Mouse (Mus musculus): ENCODE measurements around the gene Sun5. TPM values are rescaled to one million over a fixed set of nuclear protein-coding genes. Genes with fewer than 3 reads are reported as not detected.

The Sun5 gene
- not detected in 2 replicates for polyA plus RNA-seq (2015; fragmentation: Nextera tagmentation; extraction: Ambion mirVana)

DNA sequence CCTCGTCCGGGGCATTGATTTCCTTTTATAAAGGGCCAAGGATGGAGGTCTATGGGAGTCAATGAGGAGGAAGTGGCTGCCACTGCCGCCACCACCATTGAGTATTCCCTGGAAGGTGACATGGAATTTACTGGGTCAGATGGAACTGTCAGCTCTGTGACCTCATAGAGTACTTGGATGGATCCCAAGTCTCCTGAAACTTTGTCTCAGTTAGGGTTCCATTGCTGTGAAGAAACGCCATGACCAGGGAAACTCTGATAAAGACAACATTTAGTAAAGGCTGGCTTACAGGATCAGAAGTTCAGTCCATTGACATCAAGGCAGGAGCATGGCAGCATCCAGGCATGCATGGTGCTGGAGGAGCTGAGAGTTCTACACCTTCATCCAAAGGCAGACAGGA lies at the start of gene Sun5:
TSS of gene Sun5 (minus strand) at position 101 of the 400 bp plus-strand sequence.
- Histone ChIP-seq H3K27ac (ENCODE audit: low read length) (no peak within 1 kb of the TSS), H3K36me3 (ENCODE audit: insufficient read depth, low read length) (no peaks in the 10 kb centered on the region), H3K4me2 (replicated peaks; ENCODE audit: low read depth, low read length) (no peak within 1 kb of the TSS), H3K9ac (replicated peaks; ENCODE audit: low read length) (no peak within 1 kb of the TSS), H3K4me3 (ENCODE audit: low read length) (no peak within 1 kb of the TSS), H3K9me3 (ENCODE audit: low read length) (no peaks in the 10 kb centered on the region), H3K27me3 (ENCODE audit: insufficient read depth, low read length) (no peaks in the 10 kb centered on the region), H3K4me1 (ENCODE audit: insufficient read depth, low read length) (no peaks in the 10 kb centered on the region)
- 91% methylated on average over 4 of the region's 4 CpGs for WGBS
- ATAC-seq (ENCODE audit: low FRiP score, low TSS enrichment), result no peak

DNA sequence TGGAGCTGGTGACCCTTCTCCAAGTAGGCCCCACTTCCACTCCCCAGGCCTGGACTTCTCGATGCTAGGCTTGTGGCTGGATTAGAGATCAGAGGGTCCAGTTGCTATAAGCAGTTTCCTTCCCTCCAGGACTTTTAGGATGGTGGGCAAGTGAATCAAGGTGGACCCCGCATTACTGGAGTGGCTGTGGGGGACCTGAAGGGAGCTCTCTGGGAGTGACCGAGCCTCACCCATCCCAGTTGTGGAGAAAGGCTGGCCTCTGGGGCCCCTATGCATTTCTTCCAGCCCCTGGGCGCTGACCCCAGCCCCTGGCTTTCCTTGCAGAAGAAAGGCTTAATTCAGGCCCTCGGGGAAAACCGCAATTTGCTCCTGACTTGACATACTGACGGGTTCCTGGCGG lies 47.0 kb upstream of the Sun5 start, which contains the start of gene Bpifb3:
TSS of gene Bpifb3 (plus strand) at position 301 of the 400 bp plus-strand sequence.
- Histone ChIP-seq H3K27me3 (ENCODE audit: insufficient read depth, low read length) (no peaks in the 10 kb centered on the region), H3K4me2 (replicated peaks; ENCODE audit: low read depth, low read length) (no peak within 1 kb of the TSS), H3K9ac (replicated peaks; ENCODE audit: low read length) (no peak within 1 kb of the TSS), H3K4me1 (ENCODE audit: insufficient read depth, low read length) (no peaks in the 10 kb centered on the region), H3K4me3 (ENCODE audit: low read length) (no peak within 1 kb of the TSS), H3K27ac (ENCODE audit: low read length) (no peak within 1 kb of the TSS), H3K36me3 (ENCODE audit: insufficient read depth, low read length) (no peaks in the 10 kb centered on the region), H3K9me3 (ENCODE audit: low read length) (no peaks in the 10 kb centered on the region)
- 75% methylated on average over 8 of the region's 8 CpGs for WGBS
- no peak for ATAC-seq (ENCODE audit: low FRiP score, low TSS enrichment)

DNA sequence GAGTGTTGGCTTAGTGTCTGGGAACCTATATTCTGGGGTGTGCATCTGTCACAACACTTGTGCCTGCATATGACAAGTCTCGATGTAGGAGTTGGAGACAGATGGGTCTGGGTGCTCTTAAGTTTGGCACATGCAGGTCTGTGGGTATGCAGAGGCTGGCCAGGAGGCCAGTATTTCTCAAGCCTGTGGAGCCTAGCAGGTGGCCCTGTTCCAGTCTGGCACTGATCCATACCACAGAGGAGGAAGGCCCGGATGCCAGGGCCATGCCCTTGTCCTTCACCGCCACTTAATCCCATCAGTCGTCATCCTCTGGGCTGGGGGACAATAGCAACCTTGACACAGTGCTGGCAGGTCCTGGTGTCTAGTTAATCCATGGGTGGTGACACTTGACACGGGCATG lies 43.3 kb upstream of the Sun5 start:
- no peak overlapping the region for H3K4me2 ChIP-seq (replicated peaks; ENCODE audit: low read depth, low read length)
- ATAC-seq (ENCODE audit: low FRiP score, low TSS enrichment), result no peak
- H3K27me3 ChIP-seq (ENCODE audit: insufficient read depth, low read length), result no peaks in the 10 kb centered on the region
- H3K27ac ChIP-seq (ENCODE audit: low read length), result no peak overlapping the region
- no peaks in the 10 kb centered on the region for H3K36me3 ChIP-seq (ENCODE audit: insufficient read depth, low read length)
- no peak overlapping the region for H3K4me3 ChIP-seq (ENCODE audit: low read length)
- no peaks in the 10 kb centered on the region for H3K4me1 ChIP-seq (ENCODE audit: insufficient read depth, low read length)
- 71% methylated on average over 5 of the region's 5 CpGs for WGBS
- H3K9me3 ChIP-seq (ENCODE audit: low read length), result no peaks in the 10 kb centered on the region
- no peak overlapping the region for H3K9ac ChIP-seq (replicated peaks; ENCODE audit: low read length)

DNA sequence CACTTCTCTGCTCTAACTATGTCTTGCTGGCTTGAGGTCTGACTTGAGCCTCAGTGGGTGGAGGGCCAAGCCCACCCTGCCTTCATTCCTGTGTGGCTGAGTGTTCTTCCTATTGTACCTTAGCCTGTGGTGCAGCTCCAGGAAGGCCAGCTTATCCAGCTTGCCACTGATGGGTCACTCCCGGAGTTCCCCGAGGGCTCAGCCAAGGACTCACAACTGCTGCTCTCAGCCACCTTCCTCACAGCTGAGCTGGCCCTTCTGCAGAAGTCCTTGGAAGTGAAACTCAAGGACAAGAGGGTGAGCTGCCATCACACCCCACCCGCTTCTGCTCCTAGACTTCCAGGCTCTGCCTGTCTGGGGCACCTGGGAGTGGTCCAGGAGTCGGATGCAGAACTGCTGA lies 35.7 kb upstream of the Sun5 start:
- H3K36me3 ChIP-seq (ENCODE audit: insufficient read depth, low read length), result no peaks in the 10 kb centered on the region
- no peaks in the 10 kb centered on the region for H3K4me1 ChIP-seq (ENCODE audit: insufficient read depth, low read length)
- H3K4me3 ChIP-seq (ENCODE audit: low read length), result no peak overlapping the region
- H3K9ac ChIP-seq (replicated peaks; ENCODE audit: low read length), result no peak overlapping the region
- no peak overlapping the region for H3K27ac ChIP-seq (ENCODE audit: low read length)
- no peaks in the 10 kb centered on the region for H3K9me3 ChIP-seq (ENCODE audit: low read length)
- ATAC-seq (ENCODE audit: low FRiP score, low TSS enrichment), result no peak
- no peak overlapping the region for H3K4me2 ChIP-seq (replicated peaks; ENCODE audit: low read depth, low read length)
- no peaks in the 10 kb centered on the region for H3K27me3 ChIP-seq (ENCODE audit: insufficient read depth, low read length)
- 83% methylated on average over 4 of the region's 4 CpGs for WGBS

DNA sequence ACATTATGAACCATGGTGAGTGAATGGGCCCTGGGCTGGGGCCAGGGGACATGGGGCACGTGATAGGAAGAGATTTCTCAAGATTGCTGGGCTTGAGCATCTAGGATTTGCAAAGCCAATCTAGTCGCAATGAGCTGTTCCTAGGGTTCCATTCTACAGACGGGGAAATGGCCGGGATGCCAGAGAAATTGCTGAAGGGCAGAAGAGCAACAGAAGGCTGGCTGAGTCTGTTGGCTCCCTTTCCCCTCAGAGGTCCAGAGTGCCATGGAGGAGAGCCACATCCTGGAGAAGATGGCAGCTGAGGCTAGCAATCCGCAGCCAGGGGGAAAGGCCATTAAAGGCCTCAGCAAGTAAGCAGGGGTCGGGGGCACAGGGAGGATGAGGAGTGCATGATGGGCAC lies 31.8 kb upstream of the Sun5 start:
- H3K4me3 ChIP-seq (ENCODE audit: low read length), result no peak overlapping the region
- no peak overlapping the region for H3K9ac ChIP-seq (replicated peaks; ENCODE audit: low read length)
- H3K4me1 ChIP-seq (ENCODE audit: insufficient read depth, low read length), result no peaks in the 10 kb centered on the region
- 74% methylated on average over 6 of the region's 6 CpGs for WGBS
- H3K36me3 ChIP-seq (ENCODE audit: insufficient read depth, low read length), result no peaks in the 10 kb centered on the region
- H3K27me3 ChIP-seq (ENCODE audit: insufficient read depth, low read length), result no peaks in the 10 kb centered on the region
- no peak overlapping the region for H3K4me2 ChIP-seq (replicated peaks; ENCODE audit: low read depth, low read length)
- H3K27ac ChIP-seq (ENCODE audit: low read length), result no peak overlapping the region
- no peak for ATAC-seq (ENCODE audit: low FRiP score, low TSS enrichment)
- H3K9me3 ChIP-seq (ENCODE audit: low read length), result no peaks in the 10 kb centered on the region

DNA sequence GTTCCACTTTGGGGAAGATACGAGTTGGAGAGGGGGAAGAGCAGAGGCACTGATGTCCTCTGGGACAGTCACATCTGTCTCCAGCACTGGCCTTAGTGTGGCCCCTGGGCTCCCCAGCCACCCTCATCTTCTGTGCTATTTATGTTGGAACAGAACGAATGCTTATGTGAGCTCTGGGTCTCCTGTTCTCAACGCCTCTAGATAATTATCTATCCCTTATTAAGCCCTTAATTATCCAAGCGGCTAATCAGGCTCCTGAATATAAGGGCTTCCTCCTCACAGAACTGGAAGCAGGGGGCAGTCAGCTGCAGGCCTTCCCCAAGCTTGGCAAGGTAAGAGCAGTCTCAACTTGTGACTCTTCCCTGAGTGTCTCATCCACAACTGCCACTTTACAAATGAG lies 29.2 kb upstream of the Sun5 start, which contains the start of gene Bpifb6:
TSS of gene Bpifb6 (plus strand) at position 301 of the 400 bp plus-strand sequence.
- Histone ChIP-seq H3K36me3 (ENCODE audit: insufficient read depth, low read length) (no peaks in the 10 kb centered on the region), H3K27ac (ENCODE audit: low read length) (no peak within 1 kb of the TSS), H3K4me1 (ENCODE audit: insufficient read depth, low read length) (no peaks in the 10 kb centered on the region), H3K4me2 (replicated peaks; ENCODE audit: low read depth, low read length) (no peak within 1 kb of the TSS), H3K4me3 (ENCODE audit: low read length) (no peak within 1 kb of the TSS), H3K9ac (replicated peaks; ENCODE audit: low read length) (no peak within 1 kb of the TSS), H3K27me3 (ENCODE audit: insufficient read depth, low read length) (no peaks in the 10 kb centered on the region), H3K9me3 (ENCODE audit: low read length) (no peaks in the 10 kb centered on the region)
- ATAC-seq (ENCODE audit: low FRiP score, low TSS enrichment), result no peak
- 73% methylated on average over 4 of the region's 4 CpGs for WGBS

DNA sequence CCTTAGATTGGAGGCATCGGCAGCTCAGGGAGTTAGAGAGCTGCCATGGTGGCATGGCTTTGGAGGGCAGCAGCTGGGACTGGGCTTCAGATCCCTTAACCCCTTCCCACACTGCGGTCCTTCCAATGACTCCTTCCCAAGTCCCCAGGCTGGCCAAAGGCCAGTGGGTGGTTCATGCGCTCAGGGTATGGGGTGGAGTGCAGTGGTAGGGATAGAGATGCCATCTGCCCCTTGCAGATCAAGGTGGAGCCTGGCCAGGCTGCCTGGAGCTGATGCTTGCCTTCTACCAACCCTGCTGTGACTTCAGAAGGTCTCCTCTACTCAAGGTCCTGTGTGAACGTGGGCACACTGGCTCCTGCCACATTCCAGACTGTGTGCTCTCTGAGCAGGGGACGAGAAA lies 28.2 kb upstream of the Sun5 start:
- no peaks in the 10 kb centered on the region for H3K4me1 ChIP-seq (ENCODE audit: insufficient read depth, low read length)
- no peak overlapping the region for H3K4me3 ChIP-seq (ENCODE audit: low read length)
- H3K27ac ChIP-seq (ENCODE audit: low read length), result no peak overlapping the region
- H3K36me3 ChIP-seq (ENCODE audit: insufficient read depth, low read length), result no peaks in the 10 kb centered on the region
- no peak for ATAC-seq (ENCODE audit: low FRiP score, low TSS enrichment)
- no peak overlapping the region for H3K9ac ChIP-seq (replicated peaks; ENCODE audit: low read length)
- H3K27me3 ChIP-seq (ENCODE audit: insufficient read depth, low read length), result no peaks in the 10 kb centered on the region
- no peaks in the 10 kb centered on the region for H3K9me3 ChIP-seq (ENCODE audit: low read length)
- 84% methylated on average over 5 of the region's 5 CpGs for WGBS
- no peak overlapping the region for H3K4me2 ChIP-seq (replicated peaks; ENCODE audit: low read depth, low read length)

DNA sequence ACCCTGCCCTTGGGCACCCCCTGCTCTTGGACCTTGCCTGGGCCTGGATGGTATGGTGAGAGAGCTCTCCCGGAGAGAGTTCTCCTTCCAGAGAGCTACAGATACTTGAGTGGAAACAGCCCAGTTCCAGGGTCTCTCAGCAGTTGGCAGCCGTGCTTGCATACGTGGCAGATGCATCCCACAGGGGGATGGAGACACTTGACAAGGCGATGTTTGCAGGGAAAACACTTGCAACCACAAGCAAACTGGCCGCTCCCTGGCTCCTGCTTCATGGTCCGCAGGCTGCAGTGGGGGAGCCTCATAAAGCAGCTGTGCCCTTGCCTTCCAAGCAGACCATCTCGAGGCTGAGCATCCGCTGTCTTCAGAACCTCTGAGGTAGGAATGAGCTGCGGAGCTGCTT lies 3.9 kb upstream of the Sun5 start, which contains the start of gene Bpifb2:
TSS of gene Bpifb2 (plus strand) at position 301 of the 400 bp plus-strand sequence.
- Histone ChIP-seq H3K4me2 (replicated peaks; ENCODE audit: low read depth, low read length) (no peak within 1 kb of the TSS), H3K9ac (replicated peaks; ENCODE audit: low read length) (no peak within 1 kb of the TSS), H3K9me3 (ENCODE audit: low read length) (no peaks in the 10 kb centered on the region), H3K4me3 (ENCODE audit: low read length) (no peak within 1 kb of the TSS), H3K36me3 (ENCODE audit: insufficient read depth, low read length) (no peaks in the 10 kb centered on the region), H3K4me1 (ENCODE audit: insufficient read depth, low read length) (no peaks in the 10 kb centered on the region), H3K27ac (ENCODE audit: low read length) (no peak within 1 kb of the TSS), H3K27me3 (ENCODE audit: insufficient read depth, low read length) (no peaks in the 10 kb centered on the region)
- ATAC-seq (ENCODE audit: low FRiP score, low TSS enrichment), result no peak
- WGBS, result 66% methylated on average over 9 of the region's 9 CpGs

DNA sequence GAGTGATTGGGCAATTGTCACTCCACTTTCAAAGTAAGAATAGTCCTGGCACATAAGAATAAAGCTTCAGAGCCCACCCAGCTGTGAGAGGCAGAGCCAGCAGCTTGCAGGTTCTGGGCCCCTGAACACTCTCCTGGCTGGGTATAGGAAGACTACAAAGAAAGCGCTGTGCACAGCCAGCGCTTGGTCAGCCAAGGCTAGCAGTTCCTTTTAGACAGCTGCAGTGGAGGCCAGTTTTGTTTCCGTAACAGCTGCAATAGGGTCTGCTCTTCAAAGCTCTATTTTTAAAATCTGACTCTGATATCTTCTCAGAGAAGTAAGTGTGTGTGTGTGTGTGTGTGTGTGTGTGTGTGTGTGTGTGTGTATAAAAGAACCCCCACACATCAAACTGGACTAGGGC lies 8.9 kb downstream of the Sun5 start:
- Histone ChIP-seq H3K9ac (replicated peaks; ENCODE audit: low read length) (no peak overlapping the region), H3K4me3 (ENCODE audit: low read length) (no peak overlapping the region), H3K27ac (ENCODE audit: low read length) (no peak overlapping the region), H3K4me1 (ENCODE audit: insufficient read depth, low read length) (no peaks in the 10 kb centered on the region), H3K4me2 (replicated peaks; ENCODE audit: low read depth, low read length) (no peak overlapping the region), H3K36me3 (ENCODE audit: insufficient read depth, low read length) (no peaks in the 10 kb centered on the region), H3K9me3 (ENCODE audit: low read length) (no peaks in the 10 kb centered on the region), H3K27me3 (ENCODE audit: insufficient read depth, low read length) (no peaks in the 10 kb centered on the region)
- no peak for ATAC-seq (ENCODE audit: low FRiP score, low TSS enrichment)
- WGBS, result 64% methylated on average over 3 of the region's 3 CpGs

DNA sequence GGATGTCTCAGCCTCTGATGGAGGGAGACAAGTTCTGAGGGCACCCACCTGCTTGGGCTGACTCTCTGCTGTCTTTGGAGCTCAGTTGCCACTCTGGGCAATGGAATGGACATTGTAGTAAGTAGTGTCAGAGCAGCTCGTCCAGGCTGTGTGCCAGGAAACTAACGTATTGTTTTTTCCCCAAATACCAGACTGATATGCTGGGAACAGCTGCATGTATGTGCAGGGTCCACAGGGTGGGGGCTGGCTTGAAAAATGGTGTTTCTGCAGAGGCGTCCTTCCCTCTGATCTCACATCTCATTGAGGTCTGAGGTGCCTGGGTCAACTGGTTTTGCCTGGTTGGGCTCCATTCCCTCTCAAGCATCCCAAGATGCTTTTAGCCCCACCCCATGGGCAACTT lies 10.2 kb downstream of the Sun5 start:
- Histone ChIP-seq H3K27ac (ENCODE audit: low read length) (no peak overlapping the region), H3K9me3 (ENCODE audit: low read length) (no peaks in the 10 kb centered on the region), H3K9ac (replicated peaks; ENCODE audit: low read length) (no peak overlapping the region), H3K36me3 (ENCODE audit: insufficient read depth, low read length) (no peaks in the 10 kb centered on the region), H3K4me2 (replicated peaks; ENCODE audit: low read depth, low read length) (no peak overlapping the region), H3K4me3 (ENCODE audit: low read length) (no peak overlapping the region), H3K27me3 (ENCODE audit: insufficient read depth, low read length) (no peaks in the 10 kb centered on the region), H3K4me1 (ENCODE audit: insufficient read depth, low read length) (no peaks in the 10 kb centered on the region)
- ATAC-seq (ENCODE audit: low FRiP score, low TSS enrichment), result no peak
- 55% methylated on average over 3 of the region's 3 CpGs for WGBS

All from kidney, embryonic 16.5 days (tissue).